Mouse (Mus musculus) spleen, adult 2 months (tissue): ENCODE results near the gene Allc. TPM values are rescaled to one million over a fixed set of nuclear protein-coding genes. Genes with fewer than 3 reads are reported as not detected.

Experiments
- DNase-seq, 2 experiments: peaks; one replicate each; pipeline versions ENCODE4 v3.0.0 to v3.0.0-alpha.2; 2012 to 2021; ENCODE audit warnings: low spot score in 2 of 2, low read depth in 1 of 2
- H3K27ac ChIP-seq: fragments of 200-500 bp; 2 replicates; pipeline ENCODE4 v1.5.1; 2012; ENCODE audit warnings: low read length, inconsistent platforms; ENCODE audit not compliant: insufficient read depth
- H3K27me3 ChIP-seq: fragments of 200-500 bp; 2 replicates; pipeline ENCODE4 v1.6.1; 2012; ENCODE audit warnings: mild to moderate bottlenecking, moderate library complexity, low read length, inconsistent platforms; ENCODE audit not compliant: control insufficient read depth, insufficient read depth
- H3K36me3 ChIP-seq: fragments of 200-500 bp; 2 replicates; pipeline ENCODE4 v1.6.1; 2012; ENCODE audit warnings: mild to moderate bottlenecking, low read length, inconsistent platforms; ENCODE audit not compliant: control insufficient read depth, insufficient read depth
- H3K4me1 ChIP-seq: fragments of 200-500 bp; 2 replicates; pipeline ENCODE4 v1.6.1; 2011; ENCODE audit warnings: inconsistent platforms; ENCODE audit not compliant: control insufficient read depth, insufficient read depth, insufficient read length
- H3K4me3 ChIP-seq: fragments of 200-500 bp; 2 replicates; pipeline ENCODE4 v1.5.1; 2011; ENCODE audit warnings: mild to moderate bottlenecking, inconsistent platforms; ENCODE audit not compliant: insufficient read depth, insufficient read length; ENCODE audit errors: extremely low read depth
- CTCF ChIP-seq: fragments of 200-500 bp; IDR thresholded peaks from 2 replicates; pipeline ENCODE4 v1.5.1; 2011; ENCODE audit warnings: mild to moderate bottlenecking, inconsistent platforms; ENCODE audit not compliant: insufficient read depth, insufficient read length, insufficient replicate concordance; ENCODE audit errors: extremely low read depth
- POLR2A ChIP-seq: fragments of 200-500 bp; IDR thresholded peaks from 2 replicates; pipeline ENCODE4 v1.6.1; 2011; ENCODE audit warnings: low read depth, low read length, inconsistent platforms
- WGBS: fragments of 180-500 bp; shearing (Covaris S2); methylation state at CpG from one replicate; pipeline ENCODE4 v1.1.7; 2018; 5-methylcytosine and 5-hydroxymethylcytosine counted together
- polyA plus RNA-seq: library from polyadenylated mRNA; depleted of rRNA; stranded (reverse); fragments of >200 nt; gene quantifications from 2 replicates; pipeline ENCODE4 v1.2.3, GENCODE M21; 2012; rRNA removed

The Allc gene
- not detected in 2 replicates for polyA plus RNA-seq

DNA sequence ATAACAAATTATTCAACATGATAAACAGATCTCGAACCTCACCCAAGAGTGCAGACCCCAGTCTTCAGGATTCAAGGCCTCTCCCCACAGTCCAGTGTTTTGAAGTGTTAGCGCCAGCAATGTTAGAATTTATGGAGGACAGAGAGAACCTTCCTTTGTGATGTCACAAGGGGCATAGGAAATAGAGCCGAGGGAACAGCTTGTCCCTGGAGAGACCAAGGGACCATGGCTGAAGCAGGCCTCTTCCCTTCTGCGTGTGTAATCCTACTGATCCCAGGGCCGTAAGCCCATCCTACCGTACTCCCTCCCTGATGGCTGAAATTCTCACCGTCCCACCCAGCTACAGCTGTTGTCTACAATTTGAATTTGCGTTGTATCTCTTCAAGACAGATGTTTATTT, at the start of gene Allc:
TSS of gene Allc (minus strand) at position 101 of the 400 bp plus-strand sequence.
- no peak for DNase-seq
- H3K4me3 ChIP-seq, result no peak within 1 kb of the TSS
- H3K36me3 ChIP-seq, result no peaks in the 10 kb centered on the region
- no peaks in the 10 kb centered on the region for H3K27me3 ChIP-seq
- no peak within 1 kb of the TSS for H3K27ac ChIP-seq
- WGBS, result 84% methylated on average over 8 of the region's 8 CpGs
- TF ChIP-seq POLR2A (no peak), CTCF (no peak)
- H3K4me1 ChIP-seq, result no peaks in the 10 kb centered on the region

DNA sequence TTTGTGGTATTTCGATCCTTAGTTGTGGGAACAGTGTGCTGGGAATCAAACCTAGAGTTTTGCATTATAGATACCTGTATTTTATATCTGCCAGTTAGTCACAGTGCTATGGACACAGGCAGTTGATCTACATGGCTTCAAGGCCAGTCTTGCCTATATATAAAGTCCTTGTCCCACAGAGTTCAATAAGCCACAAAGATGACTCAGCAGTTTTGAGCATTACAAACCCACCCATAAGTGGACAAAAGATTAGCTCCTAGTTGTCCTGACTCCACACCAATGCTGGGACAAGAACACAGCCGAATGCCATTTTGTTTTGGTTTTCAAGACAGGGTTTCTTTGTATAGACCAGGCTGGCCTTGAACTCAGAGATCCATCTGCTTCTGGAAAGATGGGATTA, 46.1 kb upstream of the Allc start:
- peaks cover 34% of the 10 kb centered on the region for H3K36me3 ChIP-seq
- WGBS, result 94% methylated on average over 2 of the region's 2 CpGs
- no peak for TF ChIP-seq POLR2A
- no peak for TF ChIP-seq CTCF

DNA sequence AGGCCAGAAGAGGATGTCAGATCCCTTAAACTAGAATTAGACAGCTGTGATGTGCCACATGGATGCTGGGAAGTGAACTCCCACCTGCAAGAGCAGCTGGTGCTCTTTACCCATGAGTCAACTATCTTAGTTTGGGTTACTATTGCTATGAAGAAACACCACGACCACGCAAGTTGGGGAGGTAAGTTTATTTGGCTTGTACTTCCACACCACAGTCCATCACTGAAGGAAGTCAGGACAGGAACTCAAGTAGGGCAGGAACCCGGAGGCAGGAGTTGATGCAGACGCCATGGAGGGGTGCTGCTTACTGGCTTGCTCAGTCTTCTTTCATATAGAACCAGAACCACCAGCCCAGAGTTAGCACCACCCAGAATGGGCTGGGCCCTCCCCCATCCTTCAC, 44.8 kb upstream of the Allc start:
- Histone ChIP-seq H3K36me3 (peaks cover 23% of the 10 kb centered on the region), H3K4me1 (no peaks in the 10 kb centered on the region), H3K27ac (no peak overlapping the region), H3K27me3 (no peaks in the 10 kb centered on the region), H3K4me3 (no peak overlapping the region)
- no peak for TF ChIP-seq CTCF
- WGBS, result 65% methylated on average over 4 of the region's 4 CpGs
- no peak for DNase-seq

More for the DNA sequence above, 46.1 kb upstream of the Allc start:
- H3K4me3 ChIP-seq, result no peak overlapping the region
- H3K27me3 ChIP-seq, result no peaks in the 10 kb centered on the region
- H3K4me1 ChIP-seq, result no peaks in the 10 kb centered on the region
- no peak for DNase-seq
- H3K27ac ChIP-seq, result no peak overlapping the region

- Histone ChIP-seq H3K27me3 (no peaks in the 10 kb centered on the region), H3K27ac (no peak overlapping the region), H3K4me1 (no peaks in the 10 kb centered on the region), H3K4me3 (no peak overlapping the region), H3K36me3 (peaks cover 10% of the 10 kb centered on the region)
- DNase-seq, result no peak
- WGBS, result 86% methylated on average over 7 of the region's 7 CpGs
- no peak for TF ChIP-seq CTCF
- no peak for TF ChIP-seq POLR2A
Observed at GRCm38 (mm10) chr12:28625407-28625806, 43.1 kb upstream of the Allc start.

- H3K4me1 ChIP-seq, result no peaks in the 10 kb centered on the region
- no peaks in the 10 kb centered on the region for H3K27me3 ChIP-seq
- H3K4me3 ChIP-seq, result no peak overlapping the region
- peaks cover under 1% of the 10 kb centered on the region for H3K36me3 ChIP-seq
- DNase-seq, result no peak
- WGBS, result 86% methylated on average over 2 of the region's 2 CpGs
- TF ChIP-seq POLR2A (no peak), CTCF (no peak)
- H3K27ac ChIP-seq, result no peak overlapping the region
Observed at GRCm38 (mm10) chr12:28624251-28624650, 41.9 kb upstream of the Allc start.

DNA sequence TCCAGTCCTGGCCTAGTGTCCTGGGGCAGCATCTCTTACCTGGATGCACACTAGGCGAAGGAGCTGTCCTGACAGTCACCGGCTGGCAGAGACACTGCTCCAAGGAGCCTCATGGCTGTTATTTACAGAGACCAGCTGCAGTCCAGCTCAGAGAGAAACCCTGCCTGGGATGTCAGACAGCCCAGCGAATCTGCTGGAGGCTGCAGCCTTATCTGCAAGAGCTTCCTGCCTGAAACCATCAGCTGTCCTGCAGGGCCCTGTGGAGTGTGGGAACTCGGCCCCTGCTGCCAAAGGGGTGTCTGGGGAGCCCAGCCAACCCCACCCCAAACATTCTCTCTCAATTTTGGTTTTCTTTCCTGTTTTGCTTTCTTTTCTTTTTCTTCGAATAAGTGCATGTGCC, 40.9 kb upstream of the Allc start, which contains the start of gene Colec11:
TSS of gene Colec11 (minus strand) at position 183 of the 400 bp plus-strand sequence.
- 59% methylated on average over 5 of the region's 5 CpGs for WGBS
- no peaks in the 10 kb centered on the region; the same call in 1 of the 2 replicates for H3K36me3 ChIP-seq
- H3K4me1 ChIP-seq, result no peaks in the 10 kb centered on the region
- no peaks in the 10 kb centered on the region for H3K27me3 ChIP-seq
- TF ChIP-seq POLR2A, result no peak
- no peak for TF ChIP-seq CTCF
- no peak within 1 kb of the TSS for H3K27ac ChIP-seq
- no peak within 1 kb of the TSS for H3K4me3 ChIP-seq
- no peak for DNase-seq

DNA sequence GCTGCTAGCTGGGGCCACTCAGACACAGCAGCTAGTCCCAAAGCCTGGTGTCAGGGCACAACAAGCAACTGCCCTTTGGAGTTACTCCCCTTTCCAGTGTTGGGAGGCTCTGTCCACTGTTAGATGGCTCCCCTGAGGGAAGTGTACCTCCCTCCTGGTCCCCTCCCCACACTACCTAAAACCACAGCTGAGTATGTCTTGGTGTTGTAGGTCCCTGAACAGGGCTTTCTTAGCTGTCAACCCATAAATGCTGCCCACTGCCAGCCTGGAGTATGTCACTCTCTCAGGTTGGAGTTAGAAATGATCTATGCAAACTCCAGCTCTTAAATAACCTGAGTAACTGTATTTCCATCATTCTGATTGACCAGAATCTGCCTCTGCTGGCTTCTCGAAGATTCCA, 40.3 kb upstream of the Allc start:
- no peak for DNase-seq
- WGBS, result 84% methylated on average over 1 of the region's 1 CpGs
- Histone ChIP-seq H3K4me1 (no peaks in the 10 kb centered on the region), H3K36me3 (no peaks in the 10 kb centered on the region), H3K27me3 (no peaks in the 10 kb centered on the region), H3K4me3 (no peak overlapping the region), H3K27ac (no peak overlapping the region)
- TF ChIP-seq CTCF (no peak), POLR2A (no peak)

- H3K4me1 ChIP-seq, result no peaks in the 10 kb centered on the region
- H3K27ac ChIP-seq, result no peak overlapping the region
- H3K4me3 ChIP-seq, result no peak overlapping the region
- TF ChIP-seq CTCF (no peak), POLR2A (no peak)
- no peaks in the 10 kb centered on the region for H3K27me3 ChIP-seq
- WGBS, result 67% methylated on average over 5 of the region's 5 CpGs
- H3K36me3 ChIP-seq, result no peaks in the 10 kb centered on the region
- no peak for DNase-seq
Observed at GRCm38 (mm10) chr12:28622167-28622532, 39.8 kb upstream of the Allc start.
